Mouse (Mus musculus) erythroblast, embryonic 14.5 days (primary cell): ENCODE results near the gene Mlph. TPM values are rescaled to one million over a fixed set of nuclear protein-coding genes. Genes with fewer than 3 reads are reported as not detected.

Source experiments
- H3K27me3 ChIP-seq: 2 replicates; pipeline ENCODE4 v1.6.1; 2012; ENCODE audit warnings: inconsistent platforms; ENCODE audit not compliant: control insufficient read depth
- H3K36me3 ChIP-seq: 2 replicates; pipeline ENCODE4 v1.6.1; 2012; ENCODE audit warnings: mild to moderate bottlenecking, inconsistent platforms; ENCODE audit not compliant: control insufficient read depth
- H3K4me1 ChIP-seq: 2 replicates; pipeline ENCODE4 v1.6.1; 2012; ENCODE audit warnings: inconsistent platforms; ENCODE audit not compliant: control insufficient read depth
- H3K4me3 ChIP-seq: replicated peaks from 2 replicates; pipeline ENCODE3; 2012; ENCODE audit warnings: moderate library complexity, mild to moderate bottlenecking, inconsistent platforms
- H3K9me3 ChIP-seq: 2 replicates; pipeline ENCODE4 v1.6.1; 2012; ENCODE audit warnings: low read length, inconsistent platforms, mixed read lengths; ENCODE audit not compliant: control insufficient read depth
- GATA1 ChIP-seq: IDR thresholded peaks from 2 replicates; pipeline ENCODE4 v1.6.1; 2012; ENCODE audit warnings: low read length, inconsistent platforms, mixed read lengths
- TAL1 ChIP-seq: IDR thresholded peaks from 3 replicates; pipeline ENCODE4 v1.6.1; 2012; ENCODE audit warnings: low read length, inconsistent platforms, mixed read lengths
- polyA plus RNA-seq: library from polyadenylated mRNA; stranded (reverse); fragments of >175 nt; gene quantifications from 2 replicates; pipeline ENCODE4 v1.2.3, GENCODE M21; 2012

The Mlph gene
- polyA plus RNA-seq, 1 experiment, result not detected

GRCm38 (mm10) chr1:90927308-90927707, 12.4 kb downstream of the Mlph start:
- no peak for TF ChIP-seq GATA1
- no peak for TF ChIP-seq TAL1
- H3K4me1 ChIP-seq, result no peaks in the 10 kb centered on the region
- no peaks in the 10 kb centered on the region for H3K36me3 ChIP-seq
- peaks cover 14% of the 10 kb centered on the region for H3K27me3 ChIP-seq
- no peaks in the 10 kb centered on the region for H3K9me3 ChIP-seq
- no peak overlapping the region for H3K4me3 ChIP-seq

GRCm38 (mm10) chr1:90927929-90928574, 13.2 kb downstream of the Mlph start:
- no peak overlapping the region for H3K4me3 ChIP-seq

GRCm38 (mm10) chr1:90928575-90928934, 13.7 kb downstream of the Mlph start:
- H3K9me3 ChIP-seq, result no peaks in the 10 kb centered on the region
- H3K36me3 ChIP-seq, result no peaks in the 10 kb centered on the region
- no peak overlapping the region for H3K4me3 ChIP-seq
- TF ChIP-seq TAL1, result no peak
- no peak for TF ChIP-seq GATA1
- peaks cover 14% of the 10 kb centered on the region for H3K27me3 ChIP-seq
- no peaks in the 10 kb centered on the region for H3K4me1 ChIP-seq

More at GRCm38 (mm10) chr1:90927929-90928574, 13.2 kb downstream of the Mlph start:
- TF ChIP-seq GATA1 (no peak), TAL1 (no peak)
- Histone ChIP-seq H3K36me3 (no peaks in the 10 kb centered on the region), H3K9me3 (no peaks in the 10 kb centered on the region), H3K27me3 (peaks cover 14% of the 10 kb centered on the region), H3K4me1 (no peaks in the 10 kb centered on the region)

GRCm38 (mm10) chr1:90933001-90933400, 18.1 kb downstream of the Mlph start:
- peaks cover 4% of the 10 kb centered on the region for H3K27me3 ChIP-seq
- no peaks in the 10 kb centered on the region for H3K36me3 ChIP-seq
- H3K4me3 ChIP-seq, result no peak overlapping the region
- no peaks in the 10 kb centered on the region for H3K4me1 ChIP-seq
- TF ChIP-seq TAL1, result no peak
- TF ChIP-seq GATA1, result no peak
- no peaks in the 10 kb centered on the region for H3K9me3 ChIP-seq

GRCm38 (mm10) chr1:90936990-90937389, 22.1 kb downstream of the Mlph start:
- no peaks in the 10 kb centered on the region for H3K4me1 ChIP-seq
- no peaks in the 10 kb centered on the region for H3K9me3 ChIP-seq
- no peaks in the 10 kb centered on the region for H3K27me3 ChIP-seq
- H3K4me3 ChIP-seq, result no peak overlapping the region
- TF ChIP-seq TAL1 (no peak), GATA1 (no peak)
- H3K36me3 ChIP-seq, result no peaks in the 10 kb centered on the region

- no peaks in the 10 kb centered on the region for H3K36me3 ChIP-seq
- peaks cover 18% of the 10 kb centered on the region for H3K4me1 ChIP-seq
- H3K27me3 ChIP-seq, result no peaks in the 10 kb centered on the region
- TF ChIP-seq TAL1 (no peak), GATA1 (no peak)
- H3K9me3 ChIP-seq, result no peaks in the 10 kb centered on the region
- no peak overlapping the region for H3K4me3 ChIP-seq
These were observed 25.1 kb downstream of the Mlph start for GRCm38 (mm10) chr1:90939980-90940379.

- TF ChIP-seq TAL1 (no peak), GATA1 (no peak)
- Histone ChIP-seq H3K4me3 (no peak overlapping the region), H3K27me3 (peaks cover 5% of the 10 kb centered on the region), H3K36me3 (no peaks in the 10 kb centered on the region; the same call in 1 of the 2 replicates), H3K9me3 (no peaks in the 10 kb centered on the region), H3K4me1 (peaks cover 65% of the 10 kb centered on the region)
These were observed 30.3 kb downstream of the Mlph start for GRCm38 (mm10) chr1:90945171-90945570.

GRCm38 (mm10) chr1:90947252-90947651, 32.4 kb downstream of the Mlph start:
- TF ChIP-seq GATA1 (no peak), TAL1 (no peak)
- H3K36me3 ChIP-seq, result no peaks in the 10 kb centered on the region; the same call in 1 of the 2 replicates
- H3K4me1 ChIP-seq, result peaks cover 83% of the 10 kb centered on the region
- H3K9me3 ChIP-seq, result no peaks in the 10 kb centered on the region
- no peak overlapping the region for H3K4me3 ChIP-seq
- peaks cover 5% of the 10 kb centered on the region for H3K27me3 ChIP-seq

GRCm38 (mm10) chr1:90949309-90949708, 34.4 kb downstream of the Mlph start:
- peaks cover 5% of the 10 kb centered on the region for H3K27me3 ChIP-seq
- H3K36me3 ChIP-seq, result no peaks in the 10 kb centered on the region; the same call in 1 of the 2 replicates
- TF ChIP-seq TAL1 (no peak), GATA1 (no peak)
- peaks cover 78% of the 10 kb centered on the region for H3K4me1 ChIP-seq
- no peaks in the 10 kb centered on the region for H3K9me3 ChIP-seq
- H3K4me3 ChIP-seq, result no peak overlapping the region

GRCm38 (mm10) chr1:90951670-90952069, 36.8 kb downstream of the Mlph start:
- no peaks in the 10 kb centered on the region for H3K36me3 ChIP-seq
- H3K4me3 ChIP-seq, result no peak overlapping the region
- no peaks in the 10 kb centered on the region for H3K9me3 ChIP-seq
- peaks cover 55% of the 10 kb centered on the region for H3K4me1 ChIP-seq
- TF ChIP-seq GATA1 (no peak), TAL1 (no peak)
- H3K27me3 ChIP-seq, result peaks cover 5% of the 10 kb centered on the region
